Mouse (Mus musculus) kidney, adult 9 months (tissue): ENCODE measurements around the gene Hoxa4.
A peak's percentile ranks its signal among the peaks of the same experiment; 100 is the strongest.

ENCODE experiments used
- DNase-seq: peaks from one replicate; pipeline ENCODE4 v3.0.0; 2022

The Hoxa4 gene

GRCm38 (mm10) chr6:52177806-52178205, 13.7 kb downstream of the Hoxa4 start:
- peak; percentile 18 for DNase-seq

- peak; percentile 91 for DNase-seq
Observed at GRCm38 (mm10) chr6:52177061-52177735, 14.4 kb downstream of the Hoxa4 start, which contains the start of gene 5730596B20Rik. Gene 5730596B20Rik, plus strand, starts transcription at chr6:52177498.

- DNase-seq = peak; percentile 37
Observed at GRCm38 (mm10) chr6:52176391-52176790, 15.2 kb downstream of the Hoxa4 start.

GRCm38 (mm10) chr6:52175864-52176263, 15.7 kb downstream of the Hoxa4 start:
- DNase-seq = peak; percentile 33

GRCm38 (mm10) chr6:52174968-52175751, 16.4 kb downstream of the Hoxa4 start:
- peak; percentile 53 for DNase-seq

- DNase-seq = peak; percentile 15
Observed at GRCm38 (mm10) chr6:52173648-52174047, 17.9 kb downstream of the Hoxa4 start.

GRCm38 (mm10) chr6:52172501-52172900, 19.1 kb downstream of the Hoxa4 start:
- DNase-seq = peak; percentile 94

- peak; percentile 56 for DNase-seq
Observed at GRCm38 (mm10) chr6:52171938-52172337, 19.6 kb downstream of the Hoxa4 start.

- DNase-seq = peak; percentile 10
Observed at GRCm38 (mm10) chr6:52171331-52171730, 20.2 kb downstream of the Hoxa4 start.

GRCm38 (mm10) chr6:52170898-52171223, 20.7 kb downstream of the Hoxa4 start:
- no peak for DNase-seq

GRCm38 (mm10) chr6:52170166-52170897, 21.2 kb downstream of the Hoxa4 start:
- peak; percentile 38 for DNase-seq

GRCm38 (mm10) chr6:52169499-52170165, 21.9 kb downstream of the Hoxa4 start:
- DNase-seq = no peak

GRCm38 (mm10) chr6:52168191-52169055, 23.1 kb downstream of the Hoxa4 start:
- DNase-seq = no peak

GRCm38 (mm10) chr6:52167736-52168161, 23.8 kb downstream of the Hoxa4 start:
- DNase-seq = no peak

GRCm38 (mm10) chr6:52167176-52167575, 24.4 kb downstream of the Hoxa4 start:
- no peak for DNase-seq

- peak; percentile 21 for DNase-seq
Observed at GRCm38 (mm10) chr6:52166431-52167077, 25.0 kb downstream of the Hoxa4 start.

GRCm38 (mm10) chr6:52165441-52166370, 25.8 kb downstream of the Hoxa4 start:
- DNase-seq = peak; percentile 21

- peak; percentile 28 for DNase-seq
Observed at GRCm38 (mm10) chr6:52164626-52165440, 26.7 kb downstream of the Hoxa4 start, which contains the start of gene Hoxa2. Gene Hoxa2, minus strand, starts transcription at chr6:52164831.

- DNase-seq = peak; percentile 37
Observed at GRCm38 (mm10) chr6:52164051-52164625, 27.4 kb downstream of the Hoxa4 start.
